Mouse (Mus musculus): ENCODE results near the gene Zfp296.

GRCm38 (mm10) chr7:19586269-19586668 lies 9.2 kb downstream of the Zfp296 start:
- TF ChIP-seq CTCF (IDR thresholded peaks at IDR 0.05; ENCODE audit: control insufficient read depth, insufficient read depth, insufficient replicate concordance, low read depth, low read length) (no peak), POLR2A (IDR thresholded peaks at IDR 0.05; ENCODE audit: control insufficient read depth, low read depth, low read length) (no peak)

Data from testis, adult 2 months (tissue).